Mouse (Mus musculus) c-Kit-positive CD71-positive TER-119-positive erythroid progenitor cells, embryonic 14.5 days (primary cell): Measurements from ENCODE around the gene Tanc1.

Experiments
- DNase-seq: peaks from one replicate; pipeline ENCODE4 v3.0.0-alpha.2; 2013; ENCODE audit warnings: low spot score

Tanc1 gene

DNA sequence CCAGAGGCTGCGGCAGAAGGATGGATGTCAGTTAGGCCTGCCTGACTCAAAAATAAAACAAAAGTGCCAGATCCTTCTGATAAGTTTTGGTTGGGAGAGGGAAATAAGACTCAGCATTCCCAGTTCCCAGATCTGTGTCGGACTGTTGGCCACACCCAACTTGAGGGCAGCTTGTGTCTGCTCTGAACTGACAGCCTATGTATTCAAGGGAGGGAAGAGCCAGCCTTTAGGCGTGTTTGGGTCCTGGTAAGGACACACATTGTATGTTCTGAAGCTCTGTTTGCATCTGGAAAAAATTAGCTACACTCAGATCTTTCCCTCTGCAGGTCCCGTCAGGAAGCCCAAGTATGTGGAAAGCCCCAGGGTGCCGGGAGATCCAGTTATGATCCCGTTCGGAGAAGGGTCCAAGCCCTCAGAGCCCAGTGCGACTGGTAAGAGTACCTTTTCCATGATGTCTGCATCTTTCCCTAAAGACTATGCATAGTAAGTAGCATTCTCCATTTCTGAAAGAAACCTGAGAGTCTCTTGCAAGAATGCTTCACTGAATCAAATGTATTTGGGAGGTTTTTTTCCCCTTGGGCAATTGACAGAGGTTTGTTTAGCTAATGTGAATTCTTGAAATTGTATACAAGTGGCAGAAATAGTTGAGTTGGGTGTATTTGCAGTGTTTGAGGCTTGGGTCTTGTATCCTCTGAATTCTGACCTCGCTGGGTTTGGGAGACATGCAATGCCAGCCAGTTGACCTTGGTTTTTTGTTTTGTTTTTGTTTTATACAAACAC lies 146.5 kb downstream of the Tanc1 start:
- no peak for DNase-seq

DNA sequence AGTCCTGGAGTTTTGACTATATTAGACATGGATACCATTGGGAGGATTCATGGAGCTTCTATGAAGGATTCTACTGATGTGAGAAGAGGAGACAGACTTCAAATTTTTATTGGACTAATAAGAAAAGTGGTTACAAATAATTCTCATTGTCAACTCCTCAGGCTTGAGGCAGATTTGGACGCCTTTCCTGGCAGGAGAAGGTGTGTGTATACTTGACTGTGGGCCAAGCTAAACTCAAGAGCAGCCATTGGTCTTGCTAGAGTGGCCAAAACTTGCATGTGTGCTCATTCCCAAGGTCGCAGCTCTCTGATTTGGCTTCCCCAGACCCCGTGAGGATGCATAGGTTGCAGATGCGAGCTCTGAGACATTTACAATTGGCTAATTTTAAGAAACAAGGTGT lies 148.9 kb downstream of the Tanc1 start:
- DNase-seq, result no peak

DNA sequence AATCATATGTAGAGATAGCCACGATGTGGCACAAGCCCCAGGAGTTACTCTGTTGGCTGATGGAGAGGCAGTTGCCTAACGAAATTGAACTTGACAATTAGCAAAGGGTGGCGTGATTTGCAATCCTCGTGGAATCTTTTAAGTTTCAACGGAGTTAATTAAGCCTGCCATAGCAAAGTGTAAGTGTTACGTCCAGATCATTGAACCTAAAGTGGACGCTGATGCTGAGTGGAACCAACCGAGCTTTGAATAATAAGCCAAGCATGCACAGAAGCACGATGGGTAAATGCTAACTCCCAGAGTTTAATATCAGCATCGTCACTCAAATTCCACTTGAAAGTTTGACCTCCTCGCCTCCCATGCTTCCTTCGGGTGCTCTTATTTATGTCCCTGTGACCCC lies 149.3 kb downstream of the Tanc1 start:
- no peak for DNase-seq

DNA sequence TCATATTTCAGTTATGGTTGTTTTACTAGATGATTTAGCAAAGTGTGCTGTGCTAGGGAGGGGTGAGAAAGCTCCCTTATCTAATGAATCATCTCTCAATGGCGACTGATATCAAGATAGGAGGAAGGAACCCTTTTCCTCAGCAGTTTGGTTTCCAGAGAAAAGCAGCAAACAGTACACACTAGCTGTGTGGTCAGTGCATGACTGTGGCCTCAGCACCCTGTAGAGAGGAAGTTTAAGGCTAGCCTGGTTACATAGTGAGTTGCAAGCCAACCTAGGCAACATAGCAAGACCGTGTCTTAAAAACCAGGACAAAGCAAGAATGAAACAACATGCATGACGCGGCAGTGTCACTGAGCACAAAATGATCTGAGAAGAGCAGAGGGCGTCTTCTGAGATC lies 150.4 kb downstream of the Tanc1 start:
- DNase-seq, result no peak

DNA sequence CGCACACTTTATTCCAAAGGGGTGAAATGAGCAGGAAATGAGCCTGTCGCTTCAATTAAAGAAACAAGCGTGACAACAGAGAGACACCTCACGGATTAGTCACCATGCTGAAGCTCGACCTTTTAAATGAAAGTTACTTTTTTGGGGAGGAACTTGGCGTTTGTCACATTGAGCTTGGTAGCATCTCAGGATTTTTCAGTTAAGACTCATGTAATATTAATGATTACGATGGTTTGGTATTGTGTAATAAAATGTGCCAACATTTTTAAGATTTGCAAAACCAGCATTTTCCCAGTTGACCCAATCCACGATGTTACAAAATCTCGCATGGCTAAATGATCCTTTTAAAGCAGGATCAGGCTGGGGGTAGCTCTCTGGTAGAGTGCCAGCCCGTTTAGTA lies 153.8 kb downstream of the Tanc1 start:
- no peak for DNase-seq

DNA sequence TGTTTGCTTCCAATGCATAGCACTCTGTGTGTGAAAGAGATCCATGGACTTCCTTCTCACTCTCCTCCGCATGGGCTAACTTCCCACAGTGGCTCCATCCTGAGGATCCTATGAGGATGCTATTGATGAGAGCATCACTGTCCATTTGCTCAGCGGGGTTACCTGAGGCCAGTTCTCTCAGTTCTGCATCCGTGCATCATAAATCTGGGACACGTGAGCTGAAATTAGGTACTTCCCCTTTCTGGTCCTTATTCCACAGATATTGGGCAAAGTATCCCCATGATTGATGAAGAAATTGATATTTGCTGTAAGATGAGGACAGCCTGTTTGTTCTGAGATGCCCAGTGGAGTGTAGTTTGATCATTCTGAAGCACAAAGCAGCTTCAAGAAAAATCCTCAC lies 156.1 kb downstream of the Tanc1 start:
- no peak for DNase-seq

DNA sequence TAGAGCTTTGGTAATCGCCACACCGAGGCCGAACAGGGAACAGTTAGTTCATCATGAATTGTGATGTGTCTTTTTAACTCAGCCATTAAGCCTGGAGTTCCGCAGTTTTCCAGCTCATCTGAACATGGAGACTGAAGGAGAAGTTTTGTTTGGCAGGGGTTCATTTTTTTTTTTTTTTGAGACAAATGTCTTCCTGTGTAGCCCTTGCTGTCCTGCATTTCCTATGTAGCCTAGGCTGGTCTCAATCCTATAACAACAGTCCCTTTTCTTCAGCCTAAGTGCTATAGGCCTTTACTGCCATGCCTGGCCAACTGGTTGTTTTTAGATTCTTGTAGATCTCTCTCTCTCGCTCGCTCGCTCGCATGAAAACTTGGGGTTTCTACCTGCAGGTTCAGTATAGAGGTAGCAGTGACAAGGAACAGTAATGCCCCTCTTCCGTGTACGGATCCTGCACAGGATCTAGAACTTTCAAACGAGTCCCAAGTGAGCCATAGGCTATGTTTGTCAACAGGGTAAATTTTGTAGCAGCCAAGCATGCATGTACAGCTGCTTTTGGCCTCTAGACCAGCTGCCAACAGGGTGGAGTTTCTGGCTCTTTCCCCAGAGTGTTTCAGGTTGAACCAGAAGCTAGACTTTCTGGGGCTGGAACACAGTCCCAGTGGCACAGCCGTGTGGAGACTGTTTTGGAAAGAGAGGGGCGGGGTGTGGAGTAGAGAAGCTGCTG lies 157.0 kb downstream of the Tanc1 start:
- DNase-seq, result no peak

DNA sequence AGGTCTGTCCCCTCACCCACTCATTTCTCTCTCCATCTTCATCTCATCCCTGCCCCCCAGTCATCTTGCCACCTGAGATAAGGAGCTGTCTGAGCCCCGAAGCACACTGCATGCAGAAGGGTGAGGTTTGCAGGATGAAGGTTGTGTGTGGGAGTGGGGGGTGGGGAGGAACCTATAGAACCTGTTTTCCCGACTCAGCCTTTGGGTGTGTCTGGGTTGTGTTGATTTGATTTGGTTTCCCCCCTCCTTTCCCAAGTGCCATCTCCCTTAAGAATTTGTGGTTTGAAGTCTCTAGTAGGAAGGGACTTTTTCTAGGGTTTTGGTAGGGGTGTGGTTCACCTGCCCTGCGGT lies 157.5 kb downstream of the Tanc1 start:
- no peak for DNase-seq

DNA sequence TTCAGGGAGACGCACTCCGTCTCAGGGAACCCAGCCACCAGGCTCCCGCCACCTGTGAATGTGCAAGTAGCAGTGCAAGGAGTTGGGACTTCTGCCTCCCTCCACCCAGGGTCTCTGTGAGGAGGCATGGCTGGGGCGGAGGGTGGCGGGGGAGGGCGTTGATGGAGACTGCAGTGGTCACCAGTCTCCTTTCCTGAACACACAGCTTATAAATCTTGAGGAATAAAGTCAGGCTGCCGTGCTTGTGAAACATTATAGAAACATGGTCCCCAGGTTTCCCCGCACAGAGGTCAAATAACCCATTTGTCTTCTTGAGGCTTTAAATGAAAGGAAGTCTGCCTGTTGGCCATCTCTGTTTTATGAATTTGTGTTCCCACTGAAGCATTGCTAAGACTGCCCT lies 159.9 kb downstream of the Tanc1 start:
- no peak for DNase-seq

DNA sequence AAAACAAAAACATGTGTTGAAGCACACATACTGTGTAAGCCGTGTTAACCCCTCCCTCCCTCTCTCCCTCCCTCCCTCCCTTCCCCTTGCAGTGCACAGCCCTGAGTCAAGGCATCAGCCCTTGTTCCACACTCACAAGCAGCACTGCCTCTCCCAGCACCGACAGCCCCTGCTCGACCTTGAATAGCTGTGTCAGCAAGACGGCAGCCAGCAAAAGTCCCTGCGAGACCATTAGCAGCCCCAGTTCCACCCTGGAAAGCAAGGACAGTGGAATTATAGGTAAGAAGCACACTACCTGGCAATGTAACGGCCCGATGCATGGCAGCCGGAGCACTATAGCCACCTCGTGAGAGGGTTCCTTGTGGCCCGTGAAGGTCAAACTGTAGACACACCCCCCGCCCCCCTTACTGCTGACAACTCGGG lies 160.4 kb downstream of the Tanc1 start:
- DNase-seq, result no peak

DNA sequence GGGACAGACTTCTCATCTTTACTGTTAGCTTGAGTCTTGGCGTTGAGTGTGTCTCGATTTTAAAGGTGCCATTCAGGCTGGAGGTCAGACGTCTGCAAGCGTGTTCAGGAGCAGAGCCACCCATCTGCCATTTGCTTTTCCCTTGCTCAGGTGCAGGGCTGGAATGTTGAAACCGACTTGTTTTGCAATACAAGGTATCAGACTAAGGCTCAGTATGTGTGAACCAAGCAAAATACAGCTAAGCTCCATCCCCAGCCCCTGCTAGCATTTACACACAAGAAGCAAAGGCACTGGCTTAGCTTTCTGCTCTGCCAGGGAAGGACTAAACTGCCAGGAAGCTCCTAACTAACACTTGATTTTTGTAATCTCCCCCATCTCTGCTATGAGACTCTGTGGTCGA lies 162.5 kb downstream of the Tanc1 start:
- DNase-seq, result no peak

DNA sequence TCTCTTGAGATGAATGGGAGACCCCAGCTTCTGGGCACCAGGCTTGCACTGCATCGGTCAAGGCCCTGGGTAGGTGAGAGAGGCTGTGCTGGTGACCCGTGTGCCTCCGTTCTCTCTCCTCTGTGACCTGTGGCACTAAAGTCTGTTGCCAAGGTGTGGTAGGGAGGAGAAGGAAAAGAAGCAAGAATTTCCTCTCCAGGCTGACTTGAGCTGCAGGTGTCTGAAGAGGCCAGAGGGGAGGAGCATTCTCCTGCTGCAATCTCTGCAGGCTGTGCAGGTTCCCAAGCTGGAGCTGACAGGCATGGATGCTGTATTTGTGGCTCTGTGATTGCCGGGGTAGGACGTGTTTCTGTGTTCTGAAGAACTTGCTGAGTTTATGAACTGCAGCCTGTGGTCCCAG lies 163.3 kb downstream of the Tanc1 start:
- no peak for DNase-seq

DNA sequence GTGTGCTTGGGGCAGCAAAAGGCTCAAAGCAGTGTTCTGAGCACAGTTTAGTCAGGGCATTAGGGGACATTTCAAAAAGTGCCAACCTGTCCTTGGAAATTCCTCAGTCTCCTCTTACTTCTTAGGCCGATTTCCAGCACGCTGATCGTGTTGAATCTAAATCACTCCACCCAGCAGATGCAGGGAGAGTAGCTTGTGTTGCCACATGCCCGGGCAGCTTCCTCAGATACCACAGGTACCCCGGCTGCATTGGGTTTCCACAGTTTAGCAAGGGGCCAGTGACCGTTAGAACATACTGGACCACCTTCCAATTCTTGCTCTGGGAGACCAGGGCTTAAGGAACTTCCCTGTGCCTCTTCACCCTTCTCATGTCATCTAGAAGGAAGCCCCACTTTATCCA lies 164.0 kb downstream of the Tanc1 start:
- no peak for DNase-seq

DNA sequence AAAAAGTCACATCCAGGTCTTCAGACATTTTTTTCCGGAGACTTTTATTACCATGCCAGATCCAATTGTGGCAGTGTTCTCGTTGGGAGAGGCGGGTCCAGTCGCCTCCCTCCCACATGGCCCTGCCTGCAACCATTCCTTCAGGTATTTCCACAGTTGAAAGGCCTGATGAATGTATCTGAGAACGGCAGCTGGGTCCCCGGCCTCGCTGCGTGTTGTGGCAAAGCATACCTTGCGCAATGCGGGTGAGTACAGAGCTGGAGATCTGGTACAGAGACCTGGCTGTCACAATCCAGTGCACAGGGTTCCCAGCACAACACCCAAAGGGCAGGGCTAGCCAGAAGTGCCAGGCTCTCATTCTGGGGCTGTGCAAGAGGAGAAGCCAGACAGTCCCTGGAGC lies 167.5 kb downstream of the Tanc1 start:
- DNase-seq, result no peak

DNA sequence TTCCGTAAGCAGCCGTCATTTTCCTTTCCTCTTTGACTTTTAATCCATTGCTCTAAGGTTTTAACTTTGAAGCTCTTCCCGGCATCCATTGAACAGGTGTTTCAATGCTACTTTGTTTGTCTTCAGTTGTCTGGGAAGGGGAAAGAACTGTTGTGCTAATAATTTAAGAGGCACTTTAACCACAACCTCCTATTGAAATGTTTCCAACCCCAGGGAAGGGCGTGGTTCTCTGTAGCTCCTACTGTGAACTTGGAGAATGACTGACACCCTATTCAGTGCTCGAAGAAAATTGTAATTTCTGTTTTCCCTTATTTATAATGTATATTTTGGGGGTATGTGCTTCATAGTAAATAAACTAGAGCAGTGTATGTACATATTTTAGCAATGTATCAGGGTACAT lies 168.4 kb downstream of the Tanc1 start:
- DNase-seq, result no peak

DNA sequence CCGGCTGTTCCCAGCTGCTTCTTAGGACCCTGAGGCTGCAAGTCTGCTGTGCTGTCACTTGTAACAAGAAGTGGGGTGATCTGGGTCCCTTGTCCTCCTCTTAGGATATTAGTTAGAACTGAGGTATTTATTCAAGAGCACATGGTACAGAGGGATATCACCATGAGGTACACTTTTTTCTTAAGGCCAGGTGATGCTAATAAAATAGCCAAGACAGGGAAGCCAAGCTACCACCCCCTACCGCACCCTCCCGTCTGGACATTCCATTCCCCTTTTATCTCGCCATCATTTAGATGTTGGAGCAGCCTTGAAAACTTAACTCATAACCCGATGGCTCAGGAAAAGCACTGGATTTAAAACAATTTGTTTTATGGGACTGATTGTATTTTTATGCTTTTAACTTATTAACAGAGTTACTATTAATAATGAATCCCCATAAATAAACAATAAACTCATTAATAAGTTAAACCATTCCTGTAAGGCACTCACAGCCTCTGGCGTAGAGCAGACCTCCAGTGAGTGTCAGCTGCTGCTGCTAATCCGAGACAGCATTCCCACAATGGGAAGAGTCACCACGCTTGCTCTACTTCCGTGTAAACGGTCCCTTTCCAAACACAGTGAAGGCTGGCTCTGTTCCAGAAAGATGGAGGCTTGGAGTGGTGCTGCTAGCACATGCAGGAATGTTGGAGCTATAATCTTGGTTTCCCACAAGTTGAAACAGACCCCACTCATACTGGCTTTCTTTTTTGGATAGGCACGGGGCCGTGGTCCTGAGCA lies 171.4 kb downstream of the Tanc1 start:
- no peak for DNase-seq

DNA sequence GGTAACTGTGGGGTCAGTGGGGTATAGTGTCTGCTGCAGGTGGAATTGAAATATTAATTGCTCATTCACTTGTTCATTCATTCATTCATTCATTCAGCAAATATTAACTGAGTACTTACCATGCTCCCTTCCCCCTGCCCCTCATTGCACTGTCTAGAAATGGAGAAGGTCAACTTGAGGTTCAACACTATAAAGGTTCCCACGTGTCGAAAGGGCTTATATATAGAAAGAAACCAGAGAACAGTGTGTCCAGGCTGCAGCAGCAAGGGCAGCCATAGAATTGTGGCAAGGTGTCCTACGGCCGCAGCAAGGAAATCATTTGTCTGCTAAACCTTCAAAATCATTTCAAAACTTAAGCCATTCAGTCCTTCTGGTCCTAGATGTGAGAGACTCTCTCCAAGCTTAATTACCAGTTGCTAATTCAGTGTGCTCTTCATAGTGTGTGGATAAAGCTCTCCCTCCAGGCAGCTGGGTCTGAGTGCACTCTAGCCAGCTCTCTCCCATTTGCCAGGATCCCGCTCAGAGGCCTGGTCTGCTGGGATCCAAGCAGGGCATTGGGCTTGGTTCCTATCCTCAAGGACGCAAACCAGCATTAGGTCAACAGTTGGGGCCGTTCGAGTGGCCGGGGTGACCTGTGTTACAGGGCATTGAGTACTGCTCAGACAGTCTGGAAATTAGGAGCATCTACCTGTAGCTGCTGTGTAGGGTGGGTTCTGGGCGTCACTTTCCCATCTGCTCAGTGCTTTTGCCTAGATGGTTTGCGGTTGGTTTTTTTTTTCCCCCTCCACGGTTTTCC lies 172.2 kb downstream of the Tanc1 start:
- DNase-seq, result no peak

DNA sequence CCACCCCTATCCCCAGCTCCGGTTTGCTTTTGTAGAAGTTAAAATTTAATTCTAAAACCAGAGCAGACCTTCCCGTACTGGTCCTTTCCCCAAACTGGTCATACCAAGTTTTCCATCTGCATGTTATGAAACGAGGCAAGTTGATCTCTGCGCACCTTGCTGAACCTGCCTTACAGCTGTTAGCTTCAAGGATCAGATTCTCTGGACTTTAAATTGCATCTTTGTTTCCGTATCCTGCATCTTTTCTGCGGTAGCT lies 172.7 kb downstream of the Tanc1 start:
- DNase-seq, result no peak

DNA sequence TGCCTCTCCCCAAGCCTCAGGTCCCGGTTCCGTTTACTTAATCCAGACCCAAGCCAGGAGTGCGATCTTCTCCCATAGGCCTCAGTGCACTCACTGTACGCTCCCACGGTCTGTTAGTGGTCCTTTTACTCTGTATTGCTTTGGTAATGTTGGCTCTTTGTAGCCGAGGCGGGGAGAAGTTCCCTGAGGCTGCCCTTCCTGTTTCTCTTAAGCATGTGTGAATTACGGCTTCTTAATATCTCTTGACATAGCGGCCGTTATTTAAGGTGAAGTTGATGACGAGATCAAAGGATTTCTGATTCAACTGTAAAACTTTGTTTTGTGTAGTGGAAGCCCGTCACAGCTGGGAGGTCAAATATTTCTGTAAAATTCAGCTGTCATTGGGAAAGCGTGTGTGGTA lies 173.8 kb downstream of the Tanc1 start:
- no peak for DNase-seq

DNA sequence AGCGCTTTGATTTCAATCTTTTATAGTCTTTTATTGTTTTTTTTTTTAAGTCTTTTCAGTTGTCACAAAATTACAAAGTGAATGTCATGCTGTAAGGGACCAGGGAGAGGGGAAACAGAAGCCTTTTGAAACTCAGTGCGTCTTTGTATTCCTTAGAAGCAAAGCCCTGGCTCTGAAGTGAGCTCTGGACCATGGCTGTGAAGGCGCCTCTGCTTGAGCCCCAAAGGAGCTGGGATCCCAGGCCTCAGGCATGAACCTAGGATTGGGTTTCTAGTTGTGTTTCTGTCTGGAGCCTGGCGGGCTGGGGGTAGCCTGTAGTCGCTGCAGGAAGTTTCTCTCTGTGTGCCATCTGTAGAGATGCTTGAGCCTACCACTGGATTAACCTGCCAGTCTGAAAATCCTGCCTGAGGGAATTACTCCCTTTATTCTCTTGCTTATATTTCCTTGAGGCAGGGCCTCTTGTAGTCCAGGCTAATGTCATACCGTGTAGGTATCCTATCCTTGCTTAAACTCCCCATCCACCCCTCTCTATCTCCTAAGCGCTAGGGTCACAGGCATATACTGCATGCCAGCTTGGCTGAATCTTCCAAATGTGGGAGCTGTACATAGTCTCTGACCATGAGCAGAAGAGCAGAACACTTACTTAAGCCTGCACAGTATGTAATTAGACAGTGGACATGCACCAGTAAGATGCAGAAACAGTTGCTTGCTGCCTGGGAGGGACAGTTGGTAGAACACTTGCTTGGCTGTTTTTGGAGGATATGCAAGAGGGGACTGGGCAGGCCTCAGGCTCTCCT lies 177.1 kb downstream of the Tanc1 start:
- no peak for DNase-seq

DNA sequence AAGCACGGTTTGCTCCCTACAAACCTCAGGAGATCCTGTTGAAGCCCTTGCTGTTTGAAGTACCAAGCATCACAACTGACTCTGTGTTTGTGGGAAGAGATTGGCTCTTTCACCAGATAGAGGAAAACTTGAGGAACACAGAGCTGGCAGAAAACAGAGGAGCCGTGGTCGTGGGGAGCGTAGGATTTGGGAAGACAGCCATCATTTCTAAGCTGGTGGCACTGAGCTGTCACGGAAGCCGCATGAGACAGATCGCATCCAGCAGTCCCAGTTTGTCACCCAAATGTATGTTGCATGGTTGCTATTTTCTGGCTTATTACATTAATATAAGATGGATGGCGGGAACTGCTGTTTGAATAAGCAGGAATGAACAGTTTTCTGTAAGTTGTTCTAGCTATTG lies 179.8 kb downstream of the Tanc1 start:
- DNase-seq, result no peak

DNA sequence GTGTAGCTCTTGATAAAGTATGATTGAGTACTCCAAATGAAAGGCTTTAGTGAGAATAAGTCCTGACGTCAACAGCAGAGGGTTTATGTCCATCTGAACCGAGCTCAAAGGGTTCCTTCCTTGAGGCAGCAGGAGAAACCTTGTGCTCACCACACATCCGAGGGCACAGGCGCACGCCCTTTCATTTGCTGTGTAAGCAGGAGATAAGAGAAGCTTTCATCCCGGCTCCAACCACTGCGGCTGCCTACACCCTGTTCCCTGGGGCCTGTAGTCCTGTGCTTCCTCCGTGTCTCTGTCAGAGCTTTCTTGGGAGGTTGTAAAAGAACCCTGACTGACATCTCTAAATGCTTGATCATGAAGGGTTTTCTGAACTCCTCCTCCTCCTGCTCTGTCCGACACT lies 181.5 kb downstream of the Tanc1 start:
- no peak for DNase-seq
